Mouse (Mus musculus) bone marrow, adult 2 months (tissue): ENCODE measurements around the gene Stpg1. TPM values are rescaled to one million over a fixed set of nuclear protein-coding genes. Genes with fewer than 3 reads are reported as not detected.

Source experiments
- H3K27ac ChIP-seq: fragments of 200-500 bp; 2 replicates; pipeline ENCODE4 v1.5.1; 2012; ENCODE audit warnings: low read depth, mild to moderate bottlenecking, control low read depth, inconsistent platforms, low read length; ENCODE audit not compliant: control insufficient read depth, poor library complexity, insufficient read depth
- H3K4me1 ChIP-seq: fragments of 200-500 bp; 2 replicates; pipeline ENCODE4 v1.6.1; 2011; ENCODE audit warnings: low read length; ENCODE audit not compliant: control insufficient read depth, insufficient read depth
- H3K4me3 ChIP-seq: fragments of 200-500 bp; replicated peaks from 2 replicates; pipeline ENCODE3; 2011; ENCODE audit warnings: mild to moderate bottlenecking, low read depth, low read length, control low read depth; ENCODE audit not compliant: control insufficient read depth
- CTCF ChIP-seq: fragments of 200-500 bp; IDR thresholded peaks from 2 replicates; pipeline ENCODE4 v1.5.1; 2011; ENCODE audit warnings: low read length, control low read depth; ENCODE audit not compliant: control insufficient read depth, insufficient read depth
- POLR2A ChIP-seq: fragments of 200-500 bp; IDR thresholded peaks from 2 replicates; pipeline ENCODE4 v1.6.1; 2011; ENCODE audit warnings: low read depth, mild to moderate bottlenecking, control low read depth, low read length, borderline replicate concordance; ENCODE audit not compliant: control insufficient read depth
- WGBS: fragments of 180-500 bp; shearing (Covaris S2); methylation state at CpG from one replicate; pipeline ENCODE4 v1.1.7; 2018; 5-methylcytosine and 5-hydroxymethylcytosine counted together
- polyA plus RNA-seq: library from polyadenylated mRNA; stranded (reverse); fragments of >200 nt; gene quantifications from 2 replicates; pipeline ENCODE4 v1.2.4, GENCODE M21; 2011; ENCODE audit warnings: low replicate concordance; ENCODE audit not compliant: missing spikeins, insufficient read depth, insufficient read length

Gene Stpg1
- polyA plus RNA-seq, 1 experiment, result 1.4 TPM

GRCm38 (mm10) chr4:135535021-135535420, 40.4 kb downstream of the Stpg1 start:
- Histone ChIP-seq H3K27ac (no peak overlapping the region), H3K4me3 (no peak overlapping the region), H3K4me1 (no peaks in the 10 kb centered on the region)
- TF ChIP-seq POLR2A, result no peak
- TF ChIP-seq CTCF, result no peak
- WGBS, result 89% methylated on average over 3 of the region's 3 CpGs

- Histone ChIP-seq H3K27ac (no peak overlapping the region), H3K4me1 (no peaks in the 10 kb centered on the region), H3K4me3 (no peak overlapping the region)
- TF ChIP-seq POLR2A (no peak), CTCF (no peak)
- WGBS, result 82% methylated on average over 12 of the region's 12 CpGs
Measured at GRCm38 (mm10) chr4:135539056-135539455, 44.5 kb downstream of the Stpg1 start.

GRCm38 (mm10) chr4:135540057-135540456, 45.5 kb downstream of the Stpg1 start:
- H3K4me3 ChIP-seq, result no peak overlapping the region
- no peak overlapping the region for H3K27ac ChIP-seq
- WGBS, result 83% methylated on average over 9 of the region's 9 CpGs
- TF ChIP-seq POLR2A, result no peak
- TF ChIP-seq CTCF, result no peak
- H3K4me1 ChIP-seq, result no peaks in the 10 kb centered on the region

GRCm38 (mm10) chr4:135544284-135544683, 49.7 kb downstream of the Stpg1 start:
- no peak for TF ChIP-seq POLR2A
- no peak for TF ChIP-seq CTCF

GRCm38 (mm10) chr4:135545080-135545511, 50.5 kb downstream of the Stpg1 start:
- no peak overlapping the region for H3K27ac ChIP-seq
- WGBS, result 1% methylated on average over 8 of the region's 8 CpGs
- H3K4me1 ChIP-seq, result no peaks in the 10 kb centered on the region; the same call in 1 of the 2 replicates
- TF ChIP-seq CTCF, result no peak
- peak overlapping the region; percentile 68 for H3K4me3 ChIP-seq

More at GRCm38 (mm10) chr4:135544284-135544683, 49.7 kb downstream of the Stpg1 start:
- H3K27ac ChIP-seq, result no peak overlapping the region
- H3K4me3 ChIP-seq, result no peak overlapping the region
- H3K4me1 ChIP-seq, result no peaks in the 10 kb centered on the region; the same call in 1 of the 2 replicates
- WGBS, result 90% methylated on average over 2 of the region's 2 CpGs

- TF ChIP-seq POLR2A (no peak), CTCF (no peak)
- 81% methylated on average over 7 of the region's 7 CpGs for WGBS
- no peak overlapping the region for H3K27ac ChIP-seq
- H3K4me1 ChIP-seq, result no peaks in the 10 kb centered on the region; the same call in 1 of the 2 replicates
- H3K4me3 ChIP-seq, result no peak overlapping the region
Measured at GRCm38 (mm10) chr4:135546008-135546407, 51.4 kb downstream of the Stpg1 start.

- H3K4me3 ChIP-seq, result no peak overlapping the region
- no peak overlapping the region for H3K27ac ChIP-seq
- 87% methylated on average over 4 of the region's 4 CpGs for WGBS
- H3K4me1 ChIP-seq, result no peaks in the 10 kb centered on the region; the same call in 1 of the 2 replicates
- TF ChIP-seq POLR2A (no peak), CTCF (no peak)
Measured at GRCm38 (mm10) chr4:135546793-135547192, 52.2 kb downstream of the Stpg1 start.

GRCm38 (mm10) chr4:135547551-135547950, 53.0 kb downstream of the Stpg1 start:
- 28% methylated on average over 14 of the region's 14 CpGs for WGBS
- Histone ChIP-seq H3K4me1 (no peaks in the 10 kb centered on the region; the same call in 1 of the 2 replicates), H3K27ac (no peak overlapping the region), H3K4me3 (no peak overlapping the region)
- TF ChIP-seq POLR2A (no peak), CTCF (no peak)

GRCm38 (mm10) chr4:135548108-135548507, 53.5 kb downstream of the Stpg1 start:
- TF ChIP-seq POLR2A (no peak), CTCF (no peak)
- H3K4me1 ChIP-seq, result no peaks in the 10 kb centered on the region; the same call in 1 of the 2 replicates
- no peak overlapping the region for H3K27ac ChIP-seq
- 63% methylated on average over 7 of the region's 7 CpGs for WGBS
- no peak overlapping the region for H3K4me3 ChIP-seq
